Mouse (Mus musculus) layer of hippocampus, adult 2 months (tissue): Measurements from ENCODE around the gene Fam107b. TPM values are rescaled to one million over a fixed set of nuclear protein-coding genes. Genes with fewer than 3 reads are reported as not detected.
A peak's percentile ranks its signal among the peaks of the same experiment; 100 is the strongest.

ENCODE experiments used
- DNase-seq, 2 experiments: peaks; one replicate each; pipeline ENCODE4 v3.0.0; 2022; ENCODE audit warnings: low spot score in 2 of 2
- H3K27ac ChIP-seq: fragments of 200-600 bp; 2 replicates; pipeline ENCODE4 v1.8.1; 2022
- H3K4me3 ChIP-seq: fragments of 200-600 bp; 2 replicates; pipeline ENCODE4 v1.8.1; 2022; ENCODE audit warnings: mild to moderate bottlenecking
- CTCF ChIP-seq: fragments of 200-600 bp; conservative IDR thresholded peaks from 2 replicates; pipeline ENCODE4 v1.8.1; 2022; ENCODE audit warnings: antibody characterized with exemption, mild to moderate bottlenecking, moderate library complexity
- total RNA-seq, 2 experiments: library from RNA; stranded (reverse); gene quantifications; 2 replicates each; pipeline ENCODE4 v1.2.3; 2021

Fam107b gene
- total RNA-seq, 2 experiments from 2014 or later: 11.4 to 20.1 TPM

- no peak for TF ChIP-seq CTCF
- Histone ChIP-seq H3K4me3 (no peak overlapping the region), H3K27ac (no peak overlapping the region)
- no peak for DNase-seq
These were observed 200.1 kb downstream of the Fam107b start for GRCm38 (mm10) chr2:3770383-3770782.

GRCm38 (mm10) chr2:3771483-3771882, 201.2 kb downstream of the Fam107b start:
- H3K27ac ChIP-seq: no peak overlapping the region

DNA sequence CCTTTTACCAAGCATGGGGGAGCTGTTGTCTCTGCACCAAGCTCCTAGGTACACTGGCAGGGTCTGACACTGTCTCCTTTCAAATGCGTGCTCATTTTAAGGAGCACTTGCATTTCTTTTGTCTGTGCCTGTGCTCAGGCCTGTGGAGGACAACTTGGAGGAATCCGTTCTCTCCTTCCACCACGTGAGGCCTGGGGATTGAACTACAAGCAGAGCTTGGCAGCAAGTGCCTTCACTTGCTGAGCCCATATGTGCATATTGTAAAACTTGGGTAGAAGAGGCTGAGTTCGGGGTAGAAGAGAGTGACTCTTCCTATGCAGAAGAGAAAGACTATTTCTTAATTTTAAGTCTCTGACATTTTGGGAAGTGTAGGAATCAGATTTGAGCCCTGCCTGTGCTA, 202.8 kb downstream of the Fam107b start:
- no peak overlapping the region for H3K27ac ChIP-seq
- no peak for DNase-seq
- no peak for TF ChIP-seq CTCF
- no peak overlapping the region for H3K4me3 ChIP-seq

More at GRCm38 (mm10) chr2:3771483-3771882, 201.2 kb downstream of the Fam107b start:
- no peak for DNase-seq
- no peak for TF ChIP-seq CTCF
- H3K4me3 ChIP-seq: no peak overlapping the region

DNA sequence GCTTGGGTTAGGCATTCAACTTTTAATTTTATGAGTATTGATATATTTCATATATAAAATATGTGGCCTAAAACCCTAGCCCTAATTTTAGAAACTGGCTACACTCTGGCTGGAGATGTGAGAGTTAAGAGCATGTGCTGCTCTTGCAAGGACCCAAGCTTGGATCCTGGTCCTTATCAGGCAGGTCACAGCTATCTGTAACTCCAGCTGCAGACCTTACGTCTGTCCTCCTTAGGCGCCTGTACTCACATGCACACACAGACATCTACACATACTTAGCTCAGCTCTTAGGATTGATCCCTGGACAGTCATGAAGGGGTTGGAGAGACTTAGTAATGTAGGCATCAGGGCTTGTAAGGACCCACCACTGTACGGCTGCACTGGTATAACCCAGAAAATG, 205.3 kb downstream of the Fam107b start:
- Histone ChIP-seq H3K4me3 (no peak overlapping the region), H3K27ac (no peak overlapping the region)
- no peak for TF ChIP-seq CTCF
- DNase-seq: no peak

DNA sequence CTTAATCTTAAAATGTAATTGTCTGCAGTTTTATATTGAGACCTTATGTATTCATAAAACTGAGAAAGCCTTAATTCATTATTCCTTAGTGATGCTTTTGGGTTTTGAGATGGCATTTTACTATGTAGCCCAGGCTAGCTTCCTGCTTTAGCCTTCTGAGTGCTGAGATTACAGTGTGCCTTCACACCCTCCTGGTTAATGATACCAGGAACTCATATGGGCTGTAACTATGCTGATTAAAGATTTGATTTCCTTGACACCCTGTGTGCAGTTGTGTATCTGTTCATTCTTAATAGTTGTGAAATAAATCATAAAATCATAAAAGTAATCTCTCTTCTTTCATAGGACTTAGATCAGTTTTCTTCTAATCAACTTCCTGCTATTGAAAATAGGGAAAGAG, 205.8 kb downstream of the Fam107b start:
- H3K4me3 ChIP-seq: no peak overlapping the region
- no peak for TF ChIP-seq CTCF
- no peak for DNase-seq
- H3K27ac ChIP-seq: no peak overlapping the region

GRCm38 (mm10) chr2:3777696-3778095, 207.4 kb downstream of the Fam107b start:
- DNase-seq: no peak
- Histone ChIP-seq H3K27ac (no peak overlapping the region), H3K4me3 (no peak overlapping the region)
- no peak for TF ChIP-seq CTCF

GRCm38 (mm10) chr2:3785546-3785945, 215.3 kb downstream of the Fam107b start:
- DNase-seq: no peak
- H3K27ac ChIP-seq: no peak overlapping the region
- no peak overlapping the region for H3K4me3 ChIP-seq
- no peak for TF ChIP-seq CTCF

DNA sequence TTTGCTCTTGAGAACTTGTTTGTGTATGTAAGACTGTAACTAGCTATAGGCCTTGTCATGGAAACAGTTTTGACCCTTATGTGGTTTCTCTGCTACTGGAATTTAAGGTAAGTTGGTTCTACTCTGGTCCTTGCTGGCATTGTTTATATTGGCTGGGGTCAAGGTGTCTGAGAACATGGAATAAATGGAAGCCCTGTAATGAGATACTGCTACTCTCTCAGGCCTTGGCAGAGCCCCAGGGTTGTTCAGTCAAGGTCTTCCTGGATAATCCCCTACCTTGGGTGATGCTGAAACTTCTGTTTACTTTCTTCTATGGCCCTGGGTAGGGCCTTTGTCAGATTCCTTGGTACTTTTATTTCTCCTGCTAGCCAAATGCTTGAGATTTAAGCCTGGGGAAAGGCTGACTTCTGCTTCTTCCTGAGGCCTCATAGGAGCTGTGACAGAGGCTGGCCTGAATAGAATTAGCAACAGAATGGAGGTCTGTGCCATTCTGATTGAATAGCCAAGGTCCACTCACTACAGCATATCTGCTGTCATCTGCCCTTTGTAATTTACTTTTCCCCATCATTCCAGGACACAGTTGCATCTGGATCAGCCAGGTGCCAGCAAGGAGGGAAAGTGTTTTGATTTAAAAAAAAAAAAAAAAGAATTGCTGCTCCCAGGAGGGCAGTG, 217.6 kb downstream of the Fam107b start:
- DNase-seq: no peak
- H3K4me3 ChIP-seq: no peak overlapping the region
- TF ChIP-seq CTCF: no peak
- H3K27ac ChIP-seq: no peak overlapping the region

- TF ChIP-seq CTCF: no peak
- Histone ChIP-seq H3K27ac (no peak overlapping the region), H3K4me3 (no peak overlapping the region)
- no peak for DNase-seq
These were observed 218.1 kb downstream of the Fam107b start for GRCm38 (mm10) chr2:3788424-3788786.

- H3K4me3 ChIP-seq: no peak overlapping the region
- no peak overlapping the region for H3K27ac ChIP-seq
- no peak for DNase-seq
- TF ChIP-seq CTCF: 0 out of 2 replicates have a peak, but pooled peaks have one; percentile 11
These were observed 226.3 kb downstream of the Fam107b start for GRCm38 (mm10) chr2:3796543-3796942.

DNA sequence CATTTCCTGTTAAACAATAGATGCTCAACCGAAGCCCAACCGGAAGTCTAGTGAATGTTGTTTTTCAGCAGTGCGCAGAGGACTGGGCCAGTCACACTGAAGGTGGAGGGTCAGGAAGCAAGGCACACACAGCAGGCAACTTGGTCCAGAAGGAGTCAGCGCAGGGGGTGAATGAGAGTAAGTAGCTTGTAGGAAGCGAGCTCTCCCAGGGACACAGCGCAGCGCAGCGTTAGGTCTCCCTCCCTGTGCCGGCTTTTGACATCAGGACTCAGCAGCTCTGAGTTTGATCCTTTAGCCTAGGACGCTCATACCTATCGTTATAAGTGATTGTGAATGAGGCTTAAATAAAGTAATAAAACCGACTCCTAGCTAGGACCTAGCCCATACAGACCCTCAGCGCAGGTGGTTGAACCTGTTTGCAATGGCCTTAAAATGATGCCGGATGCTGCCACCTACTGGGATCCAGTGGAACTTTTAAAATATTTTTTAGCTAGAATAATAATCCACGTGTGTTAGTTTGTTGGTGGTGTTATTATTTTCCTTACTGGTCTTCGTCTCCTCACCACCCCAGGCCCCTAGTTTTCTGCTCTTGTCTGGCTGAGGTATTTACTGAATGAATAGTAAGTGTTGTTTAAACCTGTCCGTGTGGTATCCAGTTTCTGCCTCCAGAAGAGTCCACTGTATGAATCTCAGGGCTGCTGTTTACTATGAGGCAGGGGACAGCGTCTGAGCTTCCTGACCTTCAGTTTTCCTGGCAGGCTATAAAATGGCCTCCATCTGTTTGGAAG, 229.7 kb downstream of the Fam107b start:
- Histone ChIP-seq H3K4me3 (peak overlapping the region; percentile 44), H3K27ac (no peak overlapping the region)
- peak; percentile 89 for TF ChIP-seq CTCF

GRCm38 (mm10) chr2:3800555-3800878, 230.2 kb downstream of the Fam107b start:
- no peak for TF ChIP-seq CTCF
- no peak overlapping the region for H3K4me3 ChIP-seq
- no peak for DNase-seq
- no peak overlapping the region for H3K27ac ChIP-seq

More for the DNA sequence above, 229.7 kb downstream of the Fam107b start:
- peak; percentile 29 to 60 for DNase-seq

DNA sequence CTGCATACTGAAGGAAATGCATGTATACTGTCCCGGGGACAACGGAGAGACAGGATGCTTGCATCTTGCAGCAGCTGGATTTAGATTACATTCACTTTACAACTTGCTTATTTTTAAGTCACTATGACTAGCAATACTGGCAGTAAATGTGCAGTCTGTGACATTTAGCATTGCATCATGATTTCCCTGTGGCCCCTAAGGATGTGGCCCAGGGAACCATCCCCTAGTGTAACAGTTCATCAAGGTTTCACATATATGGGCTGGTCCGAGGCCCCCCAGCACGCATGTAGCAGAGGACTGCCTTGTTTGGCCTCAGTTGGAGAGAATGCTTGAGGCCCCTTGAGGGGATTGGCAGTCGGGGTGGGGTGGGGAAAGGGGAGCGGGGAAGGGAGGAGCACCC, 235.5 kb downstream of the Fam107b start:
- TF ChIP-seq CTCF: no peak

GRCm38 (mm10) chr2:3810321-3810720, 240.0 kb downstream of the Fam107b start:
- TF ChIP-seq CTCF: no peak
- no peak overlapping the region for H3K4me3 ChIP-seq
- DNase-seq: no peak
- no peak overlapping the region for H3K27ac ChIP-seq

More for the DNA sequence above, 235.5 kb downstream of the Fam107b start:
- Histone ChIP-seq H3K27ac (no peak overlapping the region), H3K4me3 (no peak overlapping the region)
- DNase-seq: no peak
